Mouse (Mus musculus) megakaryocyte, embryonic 14.5 days (primary cell): ENCODE results near the gene Tns4.

Source experiments
- FLI1 ChIP-seq: IDR thresholded peaks from 2 replicates; pipeline ENCODE4 v1.6.1; 2012; ENCODE audit warnings: low read length, inconsistent platforms, mixed read lengths
- GATA1 ChIP-seq: IDR thresholded peaks from 3 replicates; pipeline ENCODE4 v1.6.1; 2012; ENCODE audit warnings: mixed read lengths, low read length, inconsistent platforms, borderline replicate concordance

GRCm38 (mm10) chr11:99095759-99096158, 6.7 kb upstream of the Tns4 start:
- TF ChIP-seq FLI1 (no peak), GATA1 (no peak)
